Mouse (Mus musculus) intestine, postnatal 0 days (tissue): ENCODE data around the gene Rngtt. TPM values are rescaled to one million over a fixed set of nuclear protein-coding genes. Genes with fewer than 3 reads are reported as not detected.
"Not testable (repeated sequence)": the region's sequence is repeated elsewhere in the genome, so short reads cannot be mapped to it uniquely, and the experiment has no call there.

ENCODE experiments used
- ATAC-seq: fragments of 200-750 bp; cut with Nextera tagmentation; 2 replicates; pipeline ENCODE4 v1.8.0; 2017; ENCODE audit warnings: mild to moderate bottlenecking, moderate TSS enrichment, moderate library complexity
- H3K27ac ChIP-seq: fragments of 300-500 bp; sonication (generic); 2 replicates; pipeline ENCODE4 v1.5.1; 2014; ENCODE audit warnings: mild to moderate bottlenecking, low read depth, low read length, moderate library complexity
- H3K27me3 ChIP-seq: fragments of 300-500 bp; sonication (generic); replicated peaks from 2 replicates; pipeline ENCODE4 v1.6.1; 2014; ENCODE audit warnings: low read length, mixed read lengths; ENCODE audit not compliant: control insufficient read depth, insufficient read depth
- H3K36me3 ChIP-seq: fragments of 300-500 bp; sonication (generic); 2 replicates; pipeline ENCODE4 v1.6.1; 2014; ENCODE audit warnings: mild to moderate bottlenecking, moderate library complexity; ENCODE audit not compliant: control insufficient read depth, insufficient read depth
- H3K4me1 ChIP-seq: fragments of 300-500 bp; sonication (generic); replicated peaks from 2 replicates; pipeline ENCODE4 v1.6.1; 2014; ENCODE audit warnings: antibody characterized with exemption, low read length, mixed read lengths; ENCODE audit not compliant: control insufficient read depth, insufficient read depth
- H3K4me2 ChIP-seq: fragments of 300-500 bp; sonication (generic); replicated peaks from 2 replicates; pipeline ENCODE4 v1.6.1; 2014; ENCODE audit warnings: low read depth, mild to moderate bottlenecking, moderate library complexity
- H3K4me3 ChIP-seq: fragments of 300-500 bp; sonication (generic); 2 replicates; pipeline ENCODE4 v1.5.1; 2014; ENCODE audit warnings: low read depth, low read length
- H3K9ac ChIP-seq: fragments of 300-500 bp; sonication (generic); 2 replicates; pipeline ENCODE4 v1.6.1; 2014; ENCODE audit warnings: mild to moderate bottlenecking, low read depth, low read length
- H3K9me3 ChIP-seq: fragments of 300-500 bp; sonication (generic); 2 replicates; pipeline ENCODE4 v1.6.1; 2016; ENCODE audit warnings: mixed run types; ENCODE audit not compliant: control insufficient read depth
- CTCF ChIP-seq: sonication (generic); IDR thresholded peaks from 2 replicates; pipeline ENCODE4 v1.5.1; 2016; ENCODE audit warnings: low read depth, mild to moderate bottlenecking, control low read depth, antibody characterized with exemption, moderate library complexity
- WGBS: fragments of 180-500 bp; shearing (Covaris S2); extraction: QIAGEN DNeasy Blood & Tissue Kit; methylation state at CpG from one replicate; pipeline ENCODE4 v1.1.7; 2014; 5-methylcytosine and 5-hydroxymethylcytosine counted together
- polyA plus RNA-seq: library from polyadenylated mRNA; unstranded; fragments of >200 nt; fragmentation: Nextera tagmentation; extraction: Ambion mirVana; gene quantifications from 2 replicates; pipeline ENCODE4 v1.2.1, GENCODE M21; 2015

The Rngtt gene
- polyA plus RNA-seq, 1 experiment from 2014 or later, result 7.7 TPM

- no peak overlapping the region for H3K4me2 ChIP-seq
- H3K9me3 ChIP-seq, result no peaks in the 10 kb centered on the region
- no peaks in the 10 kb centered on the region for H3K27me3 ChIP-seq
- no peak overlapping the region for H3K4me3 ChIP-seq
- H3K36me3 ChIP-seq, result no peaks in the 10 kb centered on the region
- no peak overlapping the region for H3K27ac ChIP-seq
- no peak for ATAC-seq
- TF ChIP-seq CTCF, result 0 out of 2 replicates have a peak, but pooled peaks have one; percentile 14
- H3K4me1 ChIP-seq, result no peaks in the 10 kb centered on the region
- no peak overlapping the region for H3K9ac ChIP-seq
- 79% methylated on average over 4 of the region's 4 CpGs for WGBS
Measured at GRCm38 (mm10) chr4:33307146-33307545, 3.0 kb upstream of the Rngtt start.

GRCm38 (mm10) chr4:33310840-33311437, 828 bp downstream of the Rngtt start:
- H3K27ac ChIP-seq, result no peak overlapping the region
- peak overlapping the region; percentile 75 for H3K4me3 ChIP-seq
- H3K27me3 ChIP-seq, result no peaks in the 10 kb centered on the region
- H3K36me3 ChIP-seq, result no peaks in the 10 kb centered on the region
- H3K9ac ChIP-seq, result peak overlapping the region; percentile 87
- no peaks in the 10 kb centered on the region for H3K9me3 ChIP-seq
- peak overlapping the region; percentile 71 for H3K4me2 ChIP-seq
- no peaks in the 10 kb centered on the region for H3K4me1 ChIP-seq
- 12% methylated on average over 12 of the region's 12 CpGs for whole genome bisulfite sequencing
- ATAC-seq, result no peak
- TF ChIP-seq CTCF, result no peak

GRCm38 (mm10) chr4:33314150-33314549, 4.0 kb downstream of the Rngtt start:
- not testable (repeated sequence) for H3K4me1 ChIP-seq, H3K36me3 ChIP-seq, H3K9me3 ChIP-seq, H3K27me3 ChIP-seq, ATAC-seq, H3K4me2 ChIP-seq, H3K9ac ChIP-seq, H3K4me3 ChIP-seq, H3K27ac ChIP-seq
- WGBS, result 98% methylated on average over 6 of the region's 8 CpGs

- no peak for ATAC-seq
- 78% methylated on average over 5 of the region's 5 CpGs for WGBS
- H3K4me3 ChIP-seq, result no peak overlapping the region
- H3K4me1 ChIP-seq, result no peaks in the 10 kb centered on the region
- no peak overlapping the region for H3K4me2 ChIP-seq
- H3K9ac ChIP-seq, result no peak overlapping the region
- no peak overlapping the region for H3K27ac ChIP-seq
- TF ChIP-seq CTCF, result no peak
- H3K36me3 ChIP-seq, result no peaks in the 10 kb centered on the region
- H3K9me3 ChIP-seq, result no peaks in the 10 kb centered on the region
- no peaks in the 10 kb centered on the region for H3K27me3 ChIP-seq
Measured at GRCm38 (mm10) chr4:33315840-33316239, 5.7 kb downstream of the Rngtt start.

GRCm38 (mm10) chr4:33331147-33331546, 21.0 kb downstream of the Rngtt start:
- no peak for ATAC-seq
- Histone ChIP-seq H3K4me1 (no peaks in the 10 kb centered on the region), H3K9me3 (no peaks in the 10 kb centered on the region), H3K4me2 (no peak overlapping the region), H3K9ac (no peak overlapping the region), H3K36me3 (peaks cover 35% of the 10 kb centered on the region), H3K27ac (no peak overlapping the region), H3K27me3 (no peaks in the 10 kb centered on the region), H3K4me3 (no peak overlapping the region)
- TF ChIP-seq CTCF, result no peak
- 84% methylated on average over 4 of the region's 4 CpGs for WGBS

- 97% methylated on average over 1 of the region's 1 CpGs for WGBS
- no peak overlapping the region for H3K4me2 ChIP-seq
- H3K27ac ChIP-seq, result no peak overlapping the region
- no peaks in the 10 kb centered on the region for H3K27me3 ChIP-seq
- no peak overlapping the region for H3K9ac ChIP-seq
- no peaks in the 10 kb centered on the region for H3K9me3 ChIP-seq
- TF ChIP-seq CTCF, result no peak
- H3K4me3 ChIP-seq, result no peak overlapping the region
- ATAC-seq, result no peak
- peaks cover 27% of the 10 kb centered on the region for H3K36me3 ChIP-seq
- no peaks in the 10 kb centered on the region for H3K4me1 ChIP-seq
Measured at GRCm38 (mm10) chr4:33332956-33333455, 22.9 kb downstream of the Rngtt start.
